Mouse (Mus musculus): ENCODE measurements around the gene Alg14. TPM values are rescaled to one million over a fixed set of nuclear protein-coding genes. Genes with fewer than 3 reads are reported as not detected.

Gene Alg14
- polyA plus RNA-seq, 1 experiment from 2014 or later, result 44.8 TPM

DNA sequence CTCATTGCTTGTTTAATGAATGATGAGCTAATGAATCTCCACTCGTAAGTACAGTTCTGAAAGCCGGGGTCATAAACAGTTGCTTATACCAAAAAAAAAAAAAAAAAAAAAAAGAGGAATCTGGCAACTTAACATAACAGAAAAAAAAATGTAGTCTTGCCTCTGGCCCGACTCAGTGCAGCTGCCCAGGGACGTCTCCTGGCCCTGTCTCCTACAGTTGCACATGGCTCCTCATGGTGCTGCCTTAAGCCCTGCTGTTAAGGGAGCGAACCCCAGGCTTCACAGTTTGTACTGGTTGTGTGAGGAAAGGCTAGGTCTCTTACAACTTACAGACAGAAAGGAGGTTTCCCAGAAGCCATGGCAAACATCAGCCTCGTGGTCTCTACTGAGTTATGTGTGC lies 22.6 kb downstream of the Alg14 start:
- no peak overlapping the region for H3K27ac ChIP-seq (ENCODE audit: low read depth, low read length)
- no peaks in the 10 kb centered on the region for H3K27me3 ChIP-seq (replicated peaks; ENCODE audit: control insufficient read depth, insufficient read depth, low read length)
- no peak for ATAC-seq
- H3K4me1 ChIP-seq (ENCODE audit: control insufficient read depth, insufficient read depth, low read depth, low read length), result no peaks in the 10 kb centered on the region; the same call in 1 of the 2 replicates
- H3K9me3 ChIP-seq (ENCODE audit: control insufficient read depth, low read length), result no peaks in the 10 kb centered on the region
- 83% methylated on average over 6 of the region's 6 CpGs for WGBS
- no peak overlapping the region for H3K4me3 ChIP-seq (ENCODE audit: low read length)
- H3K9ac ChIP-seq (ENCODE audit: low read depth, low read length), result no peak overlapping the region
- no peaks in the 10 kb centered on the region for H3K36me3 ChIP-seq (ENCODE audit: control insufficient read depth, insufficient read depth, low read length)
- no peak overlapping the region for H3K4me2 ChIP-seq (ENCODE audit: low read length)

DNA sequence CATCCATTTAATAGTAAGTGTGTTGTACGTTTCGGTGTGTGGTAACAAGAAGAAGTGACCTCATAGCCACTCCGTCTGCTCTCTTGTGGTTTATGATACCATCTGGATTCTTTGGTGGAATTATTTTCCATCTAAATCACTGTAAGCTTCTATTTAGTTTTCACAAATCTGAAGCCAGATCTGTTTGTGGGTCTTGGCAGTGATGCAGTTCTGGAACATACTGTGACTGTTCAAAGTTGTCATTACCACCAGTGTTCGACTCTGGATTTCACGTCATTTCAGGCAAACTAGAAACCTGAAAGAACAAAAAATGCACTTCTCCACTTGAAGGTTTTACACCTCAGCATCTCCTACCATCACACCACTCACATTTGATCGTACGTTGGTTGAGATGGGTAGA lies 23.9 kb downstream of the Alg14 start:
- no peak overlapping the region for H3K4me3 ChIP-seq (ENCODE audit: low read length)
- no peaks in the 10 kb centered on the region for H3K27me3 ChIP-seq (replicated peaks; ENCODE audit: control insufficient read depth, insufficient read depth, low read length)
- H3K9me3 ChIP-seq (ENCODE audit: control insufficient read depth, low read length), result no peaks in the 10 kb centered on the region
- 94% methylated on average over 7 of the region's 7 CpGs for WGBS
- no peak overlapping the region for H3K9ac ChIP-seq (ENCODE audit: low read depth, low read length)
- no peaks in the 10 kb centered on the region for H3K4me1 ChIP-seq (ENCODE audit: control insufficient read depth, insufficient read depth, low read depth, low read length)
- no peak for ATAC-seq
- no peak overlapping the region for H3K27ac ChIP-seq (ENCODE audit: low read depth, low read length)
- no peak overlapping the region for H3K4me2 ChIP-seq (ENCODE audit: low read length)
- no peaks in the 10 kb centered on the region for H3K36me3 ChIP-seq (ENCODE audit: control insufficient read depth, insufficient read depth, low read length)

DNA sequence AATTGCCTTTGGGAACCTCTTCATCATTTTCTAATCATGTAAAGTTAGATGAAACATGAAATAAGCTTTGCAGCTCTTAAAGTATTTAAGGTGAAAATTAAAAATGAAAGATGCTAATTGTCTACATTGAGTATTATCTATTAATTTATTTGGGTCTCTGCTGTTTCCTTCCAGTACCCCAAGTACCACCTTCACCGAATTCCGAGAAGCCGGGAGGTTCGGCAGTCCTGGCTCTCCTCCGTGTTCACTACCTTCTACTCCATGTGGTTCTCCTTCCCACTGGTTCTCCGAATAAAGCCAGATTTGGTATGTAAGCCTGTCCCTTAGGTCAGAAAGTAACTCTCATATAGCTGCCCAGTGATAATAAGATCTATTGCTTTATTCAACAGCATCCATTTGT lies 28.3 kb downstream of the Alg14 start:
- Histone ChIP-seq H3K4me2 (ENCODE audit: low read length) (no peak overlapping the region), H3K9me3 (ENCODE audit: control insufficient read depth, low read length) (no peaks in the 10 kb centered on the region), H3K36me3 (ENCODE audit: control insufficient read depth, insufficient read depth, low read length) (no peaks in the 10 kb centered on the region), H3K9ac (ENCODE audit: low read depth, low read length) (no peak overlapping the region), H3K27me3 (replicated peaks; ENCODE audit: control insufficient read depth, insufficient read depth, low read length) (no peaks in the 10 kb centered on the region), H3K4me1 (ENCODE audit: control insufficient read depth, insufficient read depth, low read depth, low read length) (no peaks in the 10 kb centered on the region), H3K27ac (ENCODE audit: low read depth, low read length) (no peak overlapping the region), H3K4me3 (ENCODE audit: low read length) (no peak overlapping the region)
- no peak for ATAC-seq
- 91% methylated on average over 6 of the region's 6 CpGs for WGBS

DNA sequence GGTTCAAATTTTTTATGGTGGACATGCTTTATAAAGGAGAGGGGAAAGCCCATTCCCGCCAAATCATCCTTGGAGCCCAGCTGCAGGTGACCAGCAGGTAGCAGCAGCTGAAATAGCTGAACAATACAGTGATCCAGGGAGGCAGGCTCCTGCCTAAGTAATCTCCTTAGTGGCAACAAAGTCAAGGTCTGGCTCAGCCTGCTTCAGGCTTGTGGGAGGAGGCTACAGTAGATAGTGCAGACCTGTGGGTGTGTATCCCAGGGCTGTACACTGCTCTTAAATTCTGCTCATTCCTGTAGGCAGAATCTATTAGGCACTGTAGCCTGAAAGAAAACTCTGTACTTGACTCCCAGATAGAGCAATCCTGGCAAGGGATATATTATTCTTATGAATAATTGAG lies 29.3 kb downstream of the Alg14 start:
- Histone ChIP-seq H3K9ac (ENCODE audit: low read depth, low read length) (no peak overlapping the region), H3K4me1 (ENCODE audit: control insufficient read depth, insufficient read depth, low read depth, low read length) (no peaks in the 10 kb centered on the region), H3K36me3 (ENCODE audit: control insufficient read depth, insufficient read depth, low read length) (no peaks in the 10 kb centered on the region), H3K27ac (ENCODE audit: low read depth, low read length) (no peak overlapping the region), H3K27me3 (replicated peaks; ENCODE audit: control insufficient read depth, insufficient read depth, low read length) (no peaks in the 10 kb centered on the region), H3K9me3 (ENCODE audit: control insufficient read depth, low read length) (no peaks in the 10 kb centered on the region), H3K4me3 (ENCODE audit: low read length) (no peak overlapping the region), H3K4me2 (ENCODE audit: low read length) (no peak overlapping the region)
- WGBS, result 77% methylated on average over 1 of the region's 1 CpGs
- ATAC-seq, result no peak

DNA sequence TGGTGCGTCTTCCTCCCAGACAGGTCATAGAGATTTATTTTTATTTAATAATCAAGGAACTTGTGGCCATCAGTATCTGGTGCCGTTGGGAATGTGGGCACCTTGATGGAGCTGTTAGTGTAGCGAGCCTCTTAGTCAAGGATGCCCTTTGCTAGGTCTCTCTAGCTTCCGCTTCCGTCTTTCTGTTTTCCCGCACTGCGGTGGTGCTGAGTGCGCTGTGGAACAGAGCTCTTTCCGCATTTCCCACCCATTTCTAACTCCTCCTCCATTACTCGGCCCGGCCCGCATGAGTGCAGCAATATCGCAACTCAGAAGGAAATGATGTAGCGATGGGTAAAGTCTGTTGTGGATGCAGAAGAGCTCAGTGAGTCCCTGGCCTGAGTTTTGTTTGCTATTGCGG lies 31.8 kb downstream of the Alg14 start:
- Histone ChIP-seq H3K36me3 (ENCODE audit: control insufficient read depth, insufficient read depth, low read length) (no peaks in the 10 kb centered on the region), H3K9me3 (ENCODE audit: control insufficient read depth, low read length) (no peaks in the 10 kb centered on the region), H3K9ac (ENCODE audit: low read depth, low read length) (no peak overlapping the region), H3K4me2 (ENCODE audit: low read length) (no peak overlapping the region), H3K27ac (ENCODE audit: low read depth, low read length) (no peak overlapping the region), H3K27me3 (replicated peaks; ENCODE audit: control insufficient read depth, insufficient read depth, low read length) (no peaks in the 10 kb centered on the region), H3K4me3 (ENCODE audit: low read length) (no peak overlapping the region), H3K4me1 (ENCODE audit: control insufficient read depth, insufficient read depth, low read depth, low read length) (no peaks in the 10 kb centered on the region)
- 97% methylated on average over 15 of the region's 15 CpGs for WGBS
- no peak for ATAC-seq

DNA sequence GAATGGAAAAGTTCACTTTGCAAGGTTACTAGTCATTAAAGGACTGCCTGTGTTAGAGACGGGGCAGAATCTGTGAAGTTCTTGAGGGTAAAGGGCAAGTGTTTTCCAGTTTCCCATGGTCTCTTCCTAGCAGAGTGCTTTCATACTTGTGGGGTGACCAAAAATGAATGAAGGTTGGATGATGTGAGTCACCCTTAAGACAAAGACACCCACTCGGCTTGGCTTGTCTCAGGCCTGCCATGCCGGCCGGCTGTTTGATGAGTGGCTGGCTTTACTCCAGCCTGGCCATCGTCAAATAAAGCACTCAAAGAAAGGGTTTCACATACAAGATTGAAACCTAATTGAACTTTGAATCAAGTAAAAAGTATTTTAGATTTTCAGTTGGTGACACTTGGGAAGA lies 35.8 kb downstream of the Alg14 start:
- Histone ChIP-seq H3K4me2 (ENCODE audit: low read length) (no peak overlapping the region), H3K9ac (ENCODE audit: low read depth, low read length) (no peak overlapping the region), H3K4me1 (ENCODE audit: control insufficient read depth, insufficient read depth, low read depth, low read length) (peaks cover 2% of the 10 kb centered on the region; the same call in 1 of the 2 replicates), H3K4me3 (ENCODE audit: low read length) (no peak overlapping the region), H3K27ac (ENCODE audit: low read depth, low read length) (no peak overlapping the region), H3K36me3 (ENCODE audit: control insufficient read depth, insufficient read depth, low read length) (no peaks in the 10 kb centered on the region), H3K27me3 (replicated peaks; ENCODE audit: control insufficient read depth, insufficient read depth, low read length) (no peaks in the 10 kb centered on the region), H3K9me3 (ENCODE audit: control insufficient read depth, low read length) (no peaks in the 10 kb centered on the region)
- ATAC-seq, result no peak
- WGBS, result 72% methylated on average over 5 of the region's 5 CpGs

DNA sequence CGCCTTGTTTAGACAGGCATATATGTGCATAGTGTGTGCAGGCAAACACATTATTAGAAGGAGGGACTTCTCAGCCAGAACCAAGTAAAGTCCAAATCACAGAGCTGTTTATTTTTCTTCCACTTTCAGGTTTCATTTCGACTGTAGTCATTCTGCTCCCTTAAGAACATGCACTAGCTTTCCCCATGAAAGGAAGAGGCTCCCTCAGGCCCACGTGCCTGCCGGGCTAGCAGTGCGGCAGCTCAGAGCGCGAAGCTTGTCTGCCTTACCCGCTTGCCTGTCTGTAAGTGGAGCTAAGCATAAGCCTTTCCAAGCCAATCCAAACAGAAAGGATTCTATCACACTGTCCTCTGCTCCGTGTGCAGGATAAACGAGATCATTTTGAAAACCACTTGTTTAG lies 38.1 kb downstream of the Alg14 start:
- no peaks in the 10 kb centered on the region for H3K27me3 ChIP-seq (replicated peaks; ENCODE audit: control insufficient read depth, insufficient read depth, low read length)
- no peaks in the 10 kb centered on the region for H3K9me3 ChIP-seq (ENCODE audit: control insufficient read depth, low read length)
- no peak for ATAC-seq
- no peak overlapping the region for H3K27ac ChIP-seq (ENCODE audit: low read depth, low read length)
- peaks cover 2% of the 10 kb centered on the region; the same call in 1 of the 2 replicates for H3K4me1 ChIP-seq (ENCODE audit: control insufficient read depth, insufficient read depth, low read depth, low read length)
- no peak overlapping the region for H3K4me2 ChIP-seq (ENCODE audit: low read length)
- H3K4me3 ChIP-seq (ENCODE audit: low read length), result no peak overlapping the region
- WGBS, result 64% methylated on average over 10 of the region's 10 CpGs
- no peak overlapping the region for H3K9ac ChIP-seq (ENCODE audit: low read depth, low read length)
- no peaks in the 10 kb centered on the region for H3K36me3 ChIP-seq (ENCODE audit: control insufficient read depth, insufficient read depth, low read length)

DNA sequence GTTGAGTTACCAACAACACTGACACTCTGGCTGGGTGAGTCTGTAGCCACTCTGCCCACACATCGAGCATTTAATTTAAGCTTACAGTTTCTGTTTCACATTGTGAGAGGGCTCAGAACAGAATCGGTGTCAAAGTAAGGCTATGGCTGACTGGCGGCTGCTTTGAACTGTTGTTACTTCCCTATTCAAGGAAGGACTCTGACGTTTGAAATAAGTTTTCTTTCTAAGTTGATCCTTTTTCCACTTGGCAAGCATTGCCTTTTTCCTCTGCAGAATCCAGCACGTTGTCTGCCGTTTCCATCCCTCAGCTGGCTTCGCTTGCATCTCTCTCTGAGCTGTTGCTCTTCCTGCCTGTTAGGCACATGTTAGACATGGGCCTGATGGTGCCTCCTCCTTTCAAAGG lies 38.7 kb downstream of the Alg14 start:
- Histone ChIP-seq H3K27me3 (replicated peaks; ENCODE audit: control insufficient read depth, insufficient read depth, low read length) (no peaks in the 10 kb centered on the region), H3K9ac (ENCODE audit: low read depth, low read length) (no peak overlapping the region), H3K27ac (ENCODE audit: low read depth, low read length) (no peak overlapping the region), H3K9me3 (ENCODE audit: control insufficient read depth, low read length) (no peaks in the 10 kb centered on the region), H3K4me3 (ENCODE audit: low read length) (no peak overlapping the region), H3K4me1 (ENCODE audit: control insufficient read depth, insufficient read depth, low read depth, low read length) (peaks cover 2% of the 10 kb centered on the region; the same call in 1 of the 2 replicates), H3K36me3 (ENCODE audit: control insufficient read depth, insufficient read depth, low read length) (no peaks in the 10 kb centered on the region), H3K4me2 (ENCODE audit: low read length) (no peak overlapping the region)
- 65% methylated on average over 7 of the region's 7 CpGs for WGBS
- ATAC-seq, result no peak

DNA sequence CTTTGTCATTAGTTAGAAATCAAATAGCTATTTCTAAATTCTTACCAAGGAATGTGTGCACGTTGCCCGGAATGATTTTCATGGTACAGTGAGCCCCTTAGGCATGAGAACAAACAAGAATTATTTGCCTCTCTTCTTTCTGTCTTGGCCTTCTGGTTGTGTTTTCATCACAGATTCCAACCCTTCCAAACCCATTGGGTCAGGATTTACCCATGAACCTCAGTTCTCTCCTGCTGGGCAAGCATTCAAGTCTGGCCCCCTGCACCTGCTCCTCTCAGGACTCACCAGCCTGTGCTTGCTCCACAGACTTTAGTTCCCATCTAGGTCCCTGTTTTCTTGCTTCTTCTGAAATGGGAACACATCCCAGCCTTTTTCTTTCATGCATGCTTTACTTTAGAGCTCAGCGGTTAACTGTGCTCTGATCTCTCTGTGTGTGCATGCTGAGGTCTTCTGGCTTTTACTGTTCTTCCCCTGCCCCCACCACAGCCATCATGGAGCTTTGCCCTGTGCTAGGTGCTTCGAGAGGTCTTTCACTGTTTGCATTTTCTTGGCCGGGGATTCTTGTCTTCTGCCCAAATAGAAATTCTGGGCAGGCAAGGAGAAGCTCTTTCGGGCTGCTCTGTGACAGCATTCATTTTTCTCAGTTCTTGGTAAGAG lies 44.8 kb downstream of the Alg14 start:
- Histone ChIP-seq H3K36me3 (ENCODE audit: control insufficient read depth, insufficient read depth, low read length) (no peaks in the 10 kb centered on the region), H3K4me3 (ENCODE audit: low read length) (no peak overlapping the region), H3K9me3 (ENCODE audit: control insufficient read depth, low read length) (no peaks in the 10 kb centered on the region), H3K27me3 (replicated peaks; ENCODE audit: control insufficient read depth, insufficient read depth, low read length) (no peaks in the 10 kb centered on the region), H3K4me2 (ENCODE audit: low read length) (no peak overlapping the region), H3K27ac (ENCODE audit: low read depth, low read length) (no peak overlapping the region), H3K4me1 (ENCODE audit: control insufficient read depth, insufficient read depth, low read depth, low read length) (peaks cover 6% of the 10 kb centered on the region; the same call in 1 of the 2 replicates), H3K9ac (ENCODE audit: low read depth, low read length) (no peak overlapping the region)
- ATAC-seq, result 0 out of 2 replicates have a peak, but pooled peaks have one; percentile 25
- WGBS, result 72% methylated on average over 6 of the region's 6 CpGs
